Mouse (Mus musculus): ENCODE measurements around the gene Ucp3. TPM values are rescaled to one million over a fixed set of nuclear protein-coding genes. Genes with fewer than 3 reads are reported as not detected.

Ucp3 gene
- polyA plus RNA-seq, 1 experiment = not detected

- no peak overlapping the region for H3ac ChIP-seq (ENCODE audit: control insufficient read depth, insufficient read length, low read depth)
- TF ChIP-seq USF1 (IDR thresholded peaks at IDR 0.05; ENCODE audit: low read depth) (no peak), FOSL1 (IDR thresholded peaks at IDR 0.05; ENCODE audit: insufficient read depth, low read length, poor library complexity, severe bottlenecking) (no peak), MAX (IDR thresholded peaks at IDR 0.05) (no peak), MYOG (IDR thresholded peaks at IDR 0.05; ENCODE audit: control insufficient read depth, extremely low read depth, insufficient read length) (no peak), CTCF (IDR thresholded peaks at IDR 0.05; ENCODE audit: control insufficient read depth, insufficient read depth, insufficient read length) (no peak), MYOD1 (IDR thresholded peaks at IDR 0.05; ENCODE audit: control insufficient read depth, insufficient read length, low read depth) (no peak), CEBPB (IDR thresholded peaks at IDR 0.05; ENCODE audit: low read depth) (no peak)
- no peaks in the 10 kb centered on the region for H3K79me2 ChIP-seq (ENCODE audit: control insufficient read depth, insufficient read depth)
- H3K79me3 ChIP-seq (ENCODE audit: low read depth) = peaks cover 3% of the 10 kb centered on the region
- no peaks in the 10 kb centered on the region for H3K27me3 ChIP-seq (ENCODE audit: control insufficient read depth, insufficient read depth, insufficient read length)
- no peaks in the 10 kb centered on the region for H3K36me3 ChIP-seq (ENCODE audit: control insufficient read depth, insufficient read depth)
- no peak overlapping the region for H3K4me3 ChIP-seq (ENCODE audit: insufficient read depth, poor library complexity, severe bottlenecking)
Observed at GRCm38 (mm10) chr7:100535831-100536230, 63.0 kb downstream of the Ucp3 start.

Other genes with a start within 250 kb of the Ucp3 start
- 0.90 TPM for gene Pgm2l1, start 245.6 kb upstream of the Ucp3 start, polyA plus RNA-seq (2012; fragmentation: generic; extraction: Trizol)
- gene P4ha3, start 187.5 kb upstream of the Ucp3 start, polyA plus RNA-seq (2012; fragmentation: generic; extraction: Trizol) = 12.2 TPM
- 7.8 TPM for gene C2cd3, start 100.8 kb upstream of the Ucp3 start, polyA plus RNA-seq (2012; fragmentation: generic; extraction: Trizol)
- gene Ppme1, start 100.7 kb upstream of the Ucp3 start, polyA plus RNA-seq (2012; fragmentation: generic; extraction: Trizol) = 44.2 TPM
- 92.5 TPM for gene Ucp2, start 20.3 kb downstream of the Ucp3 start, polyA plus RNA-seq (2012; fragmentation: generic; extraction: Trizol)
- gene Dnajb13, start 42.0 kb downstream of the Ucp3 start, polyA plus RNA-seq (2012; fragmentation: generic; extraction: Trizol) = 0.07 TPM
- 8.4 TPM for gene Coa4, start 64.1 kb downstream of the Ucp3 start, polyA plus RNA-seq (2012; fragmentation: generic; extraction: Trizol)
- 37.5 TPM for gene Rab6a, start 134.4 kb downstream of the Ucp3 start, polyA plus RNA-seq (2012; fragmentation: generic; extraction: Trizol)
- 30.7 TPM for gene Mrpl48, start 135.3 kb downstream of the Ucp3 start, polyA plus RNA-seq (2012; fragmentation: generic; extraction: Trizol)
- 0.94 TPM for gene Plekhb1, start 189.4 kb downstream of the Ucp3 start, polyA plus RNA-seq (2012; fragmentation: generic; extraction: Trizol)
- gene Fam168a, start 233.6 kb downstream of the Ucp3 start, polyA plus RNA-seq (2012; fragmentation: generic; extraction: Trizol) = 30.5 TPM